Mouse (Mus musculus): ENCODE results near the gene Jmjd8.

Jmjd8 gene

DNA sequence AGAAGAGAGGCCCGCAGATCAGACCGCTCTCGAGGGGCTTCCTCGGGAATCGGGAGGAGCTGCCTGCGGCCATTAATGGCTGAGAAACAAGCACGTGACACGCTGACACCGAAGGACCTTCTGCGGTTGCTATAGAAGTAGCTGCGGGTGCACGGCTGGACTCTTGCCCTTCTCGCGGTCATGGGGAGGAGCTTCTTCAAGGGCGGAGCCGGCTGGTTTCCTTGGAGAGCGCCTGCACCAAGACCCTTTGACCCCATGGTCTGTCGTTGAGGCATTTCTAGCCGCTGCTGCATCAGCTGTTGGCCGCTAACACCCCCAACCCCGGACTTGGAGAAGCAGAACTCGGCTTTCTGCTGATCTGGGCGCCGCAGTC, 4.6 kb downstream of the Jmjd8 start, which contains the start of gene Stub1:
Gene Stub1, minus strand, starts transcription at position 114 of the 373 bp plus-strand sequence.
- DNase-seq = no peak

- peak; percentile 75 for DNase-seq
Observed at GRCm38 (mm10) chr17:25833961-25834594, 5.4 kb downstream of the Jmjd8 start.

- peak; percentile 76 for DNase-seq
Observed at GRCm38 (mm10) chr17:25834595-25835222, 6.0 kb downstream of the Jmjd8 start.

DNA sequence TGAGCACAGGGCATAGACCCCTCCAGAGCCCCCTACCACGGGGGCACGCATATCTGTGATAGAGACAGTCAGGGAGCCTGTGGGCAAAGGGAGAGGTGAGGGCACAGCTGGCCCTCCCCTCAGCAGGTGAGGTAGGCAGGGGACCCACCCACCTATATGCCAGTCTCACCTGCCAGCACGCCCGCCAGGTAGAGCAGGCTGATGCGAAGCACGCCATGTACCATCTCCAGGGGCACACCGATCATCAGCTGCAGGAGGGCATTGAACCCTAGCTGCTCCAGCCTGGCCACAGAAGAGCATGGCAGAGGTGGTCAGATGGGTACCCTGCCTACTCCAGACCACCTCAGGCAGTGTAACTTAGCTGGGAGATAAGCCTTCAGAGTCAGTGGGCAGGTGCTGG, 6.6 kb downstream of the Jmjd8 start:
- DNase-seq = no peak

- DNase-seq = peak; percentile 63
Observed at GRCm38 (mm10) chr17:25835816-25836215, 7.1 kb downstream of the Jmjd8 start.

- no peak for DNase-seq
Observed at GRCm38 (mm10) chr17:25836397-25837075, 7.9 kb downstream of the Jmjd8 start.

- DNase-seq = peak; percentile 90
Observed at GRCm38 (mm10) chr17:25837076-25837410, 8.4 kb downstream of the Jmjd8 start, which contains the start of gene Rhbdl1. TSS of gene Rhbdl1 (minus strand) at chr17:25837295.

GRCm38 (mm10) chr17:25837533-25837932, 8.9 kb downstream of the Jmjd8 start:
- DNase-seq = no peak

- DNase-seq = no peak
Observed at GRCm38 (mm10) chr17:25838904-25839303, 10.2 kb downstream of the Jmjd8 start.

DNA sequence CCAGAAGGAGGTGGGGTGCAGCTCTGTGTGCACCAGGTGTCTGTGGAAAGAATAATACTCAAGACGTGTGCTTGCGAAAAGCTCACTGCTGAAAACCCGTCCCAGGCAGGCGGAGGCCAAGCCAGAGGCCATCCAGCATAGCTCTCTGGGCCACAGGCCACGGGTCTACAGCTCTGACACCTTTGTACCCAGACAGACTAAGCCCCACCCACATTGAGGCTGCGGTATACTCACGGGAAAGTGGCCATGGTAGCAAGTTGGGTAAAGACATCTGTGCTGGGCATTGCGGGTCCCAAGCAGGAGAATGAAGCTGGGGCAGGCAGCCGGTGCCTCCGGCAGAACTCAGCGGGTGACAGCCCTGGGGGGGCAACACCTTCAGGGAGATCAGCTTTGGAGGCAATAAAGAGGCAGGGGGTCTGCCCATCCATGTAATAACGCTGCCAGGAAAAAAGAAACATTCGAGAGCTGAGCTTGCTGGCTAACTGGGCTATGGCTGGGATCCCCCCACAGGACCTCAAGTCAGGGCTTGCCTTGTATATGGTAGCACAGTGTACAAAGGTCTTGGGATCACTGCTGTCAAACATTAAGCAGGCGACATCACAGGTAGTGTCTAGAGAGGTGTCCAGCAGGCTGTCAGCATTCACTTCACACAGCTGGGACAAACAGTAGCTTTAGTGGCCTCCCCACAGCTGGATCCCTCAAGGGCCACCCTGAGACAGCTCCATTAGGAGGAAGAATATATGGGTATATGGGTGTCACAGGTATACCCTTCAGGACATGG, 11.0 kb downstream of the Jmjd8 start:
- DNase-seq = peak; percentile 55

DNA sequence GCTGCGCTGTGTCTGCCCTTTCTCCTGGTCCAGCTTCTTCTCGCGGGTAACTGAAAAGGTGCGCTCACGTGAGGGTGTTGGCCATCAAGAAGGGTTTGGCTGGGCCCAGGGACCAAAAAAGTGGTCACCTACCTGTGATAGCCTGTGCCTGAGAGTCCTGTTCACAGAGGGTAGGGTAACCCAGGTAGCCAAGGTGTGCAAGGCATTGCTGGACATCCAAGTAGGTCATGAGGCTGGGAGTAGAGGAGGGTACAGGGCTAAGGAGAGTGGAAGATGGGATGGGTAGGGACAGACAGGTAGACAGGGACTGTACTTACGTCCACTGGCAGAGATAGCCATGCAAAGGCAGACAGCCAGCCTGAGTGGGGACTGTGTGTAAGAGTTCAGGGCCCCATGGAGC, 11.9 kb downstream of the Jmjd8 start:
- DNase-seq = no peak

DNA sequence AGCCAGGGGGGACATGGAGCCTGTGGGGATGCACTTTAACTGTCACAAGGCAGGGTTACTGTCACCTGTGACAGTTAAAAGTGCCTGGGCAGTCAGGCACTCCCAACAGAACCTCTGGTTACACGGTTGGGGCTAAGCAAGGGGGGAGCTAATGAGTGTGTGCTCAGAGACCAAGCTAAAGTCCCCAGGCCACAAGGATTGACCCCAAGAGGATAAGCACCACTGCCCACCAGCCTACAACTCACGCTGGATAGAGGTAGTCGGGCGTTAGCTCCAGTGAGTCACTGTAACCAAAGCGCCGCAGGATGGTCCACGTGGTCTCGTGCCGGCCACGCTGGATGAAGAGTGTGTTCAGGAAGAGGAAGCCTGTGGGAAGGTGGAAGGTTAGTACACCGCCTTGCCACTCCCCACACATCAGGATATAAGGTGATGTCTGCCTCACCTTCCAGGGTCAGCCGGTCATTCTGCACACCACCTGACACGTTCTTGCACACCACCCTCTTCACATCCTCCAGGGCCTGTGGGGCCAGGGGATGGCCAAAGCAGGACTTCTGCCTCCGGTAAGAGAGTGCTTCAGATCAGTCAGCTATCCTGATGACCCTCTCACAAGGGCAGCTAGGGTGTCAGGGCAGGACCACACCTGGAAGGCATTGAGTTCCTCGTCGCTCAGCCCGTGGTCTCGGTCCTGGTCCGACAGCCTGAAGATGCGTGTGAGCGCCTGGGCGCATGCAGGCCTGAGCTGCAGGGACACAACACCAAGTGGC, 12.6 kb downstream of the Jmjd8 start, which contains the start of gene Gm20683:
Gene Gm20683, minus strand, starts transcription at position 647 of the 764 bp plus-strand sequence.
- peak; percentile 32 for DNase-seq

DNA sequence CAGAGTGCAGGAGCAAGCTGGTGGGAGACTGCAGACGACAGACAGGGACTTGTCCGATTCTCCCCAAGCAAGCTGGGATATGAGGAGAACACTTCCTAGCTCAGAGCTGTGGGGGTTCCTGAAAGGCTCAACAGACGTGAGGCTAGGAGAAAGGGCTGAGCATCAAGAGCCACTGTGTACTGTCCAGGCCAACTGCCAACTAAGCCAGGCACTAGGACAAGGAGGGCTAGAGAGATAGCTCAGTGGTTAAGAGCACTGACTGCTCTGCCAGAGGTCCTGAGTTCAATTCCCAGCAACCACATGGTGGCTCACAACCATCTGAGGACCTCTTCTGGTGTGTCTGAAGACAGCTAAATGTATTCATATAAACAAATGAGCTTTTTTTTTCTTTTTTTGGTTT, 13.8 kb downstream of the Jmjd8 start:
- peak; percentile 41 for DNase-seq

GRCm38 (mm10) chr17:25843122-25843521, 14.5 kb downstream of the Jmjd8 start:
- peak; percentile 53 for DNase-seq

DNA sequence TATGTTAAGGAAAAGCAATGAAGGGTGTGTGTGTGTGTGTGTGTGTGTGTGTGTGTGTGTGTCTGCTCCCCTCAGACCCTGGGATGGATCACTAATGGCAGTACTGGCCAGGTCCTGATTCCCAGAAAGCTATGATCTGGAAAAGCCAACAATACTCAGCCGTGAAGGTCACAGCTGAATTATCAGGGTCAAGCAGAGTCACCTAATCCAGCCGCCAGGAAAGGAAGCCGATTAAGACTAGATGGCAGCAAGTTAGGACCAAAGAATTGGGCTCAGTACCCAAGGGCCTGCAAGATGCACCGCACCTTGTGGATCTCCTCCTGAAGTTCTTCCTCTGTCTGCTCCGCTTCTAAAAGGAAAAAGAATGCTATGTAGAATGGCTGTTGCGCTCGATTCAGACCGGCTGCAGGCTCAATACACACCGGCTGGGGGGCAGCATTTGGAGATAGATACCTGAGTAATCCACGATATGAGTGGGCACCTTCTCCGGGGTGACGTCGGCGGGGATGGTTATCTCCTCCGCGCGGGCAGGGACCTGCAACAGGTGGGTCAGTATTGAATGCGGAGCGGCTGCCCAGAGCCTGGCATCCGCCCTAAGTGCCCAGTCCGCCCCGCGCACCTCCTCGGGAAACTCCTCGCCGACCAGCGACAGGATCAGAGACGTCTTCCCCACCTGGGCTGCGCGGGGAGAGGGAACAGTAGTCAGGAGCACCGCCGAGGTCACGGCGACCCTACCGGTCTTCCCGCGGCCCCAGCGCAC, 15.1 kb downstream of the Jmjd8 start:
- DNase-seq = peak; percentile 63

DNA sequence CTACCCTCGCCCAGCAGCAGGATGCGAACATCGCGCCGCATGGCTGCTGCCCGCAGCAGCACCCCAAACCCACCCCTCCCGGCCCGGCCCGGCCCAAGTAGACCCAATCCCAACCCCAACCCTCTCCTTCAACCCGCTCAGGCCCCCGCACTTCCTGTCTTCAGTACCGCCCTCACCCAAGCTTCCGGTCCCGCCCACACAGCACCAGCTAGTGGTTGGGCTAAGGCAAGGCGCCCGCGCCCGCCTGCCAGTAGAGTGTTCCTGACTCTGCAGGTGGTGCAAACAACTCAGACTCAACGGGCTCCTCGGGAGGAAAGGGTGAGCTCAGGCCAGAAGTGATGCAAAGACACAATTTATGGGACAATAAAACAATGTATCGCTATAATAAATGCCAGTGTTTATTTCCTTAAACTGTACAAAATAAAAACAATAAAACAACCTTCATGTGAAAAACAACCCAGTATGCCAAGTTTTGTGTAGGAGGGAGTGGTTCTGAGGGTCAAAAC, 15.8 kb downstream of the Jmjd8 start, which contains the start of gene Rhot2:
Gene Rhot2, minus strand, starts transcription at position 456 of the 506 bp plus-strand sequence.
- DNase-seq = peak; percentile 95

- DNase-seq = peak; percentile 61
Observed at GRCm38 (mm10) chr17:25860229-25860628, 31.6 kb downstream of the Jmjd8 start.

DNA sequence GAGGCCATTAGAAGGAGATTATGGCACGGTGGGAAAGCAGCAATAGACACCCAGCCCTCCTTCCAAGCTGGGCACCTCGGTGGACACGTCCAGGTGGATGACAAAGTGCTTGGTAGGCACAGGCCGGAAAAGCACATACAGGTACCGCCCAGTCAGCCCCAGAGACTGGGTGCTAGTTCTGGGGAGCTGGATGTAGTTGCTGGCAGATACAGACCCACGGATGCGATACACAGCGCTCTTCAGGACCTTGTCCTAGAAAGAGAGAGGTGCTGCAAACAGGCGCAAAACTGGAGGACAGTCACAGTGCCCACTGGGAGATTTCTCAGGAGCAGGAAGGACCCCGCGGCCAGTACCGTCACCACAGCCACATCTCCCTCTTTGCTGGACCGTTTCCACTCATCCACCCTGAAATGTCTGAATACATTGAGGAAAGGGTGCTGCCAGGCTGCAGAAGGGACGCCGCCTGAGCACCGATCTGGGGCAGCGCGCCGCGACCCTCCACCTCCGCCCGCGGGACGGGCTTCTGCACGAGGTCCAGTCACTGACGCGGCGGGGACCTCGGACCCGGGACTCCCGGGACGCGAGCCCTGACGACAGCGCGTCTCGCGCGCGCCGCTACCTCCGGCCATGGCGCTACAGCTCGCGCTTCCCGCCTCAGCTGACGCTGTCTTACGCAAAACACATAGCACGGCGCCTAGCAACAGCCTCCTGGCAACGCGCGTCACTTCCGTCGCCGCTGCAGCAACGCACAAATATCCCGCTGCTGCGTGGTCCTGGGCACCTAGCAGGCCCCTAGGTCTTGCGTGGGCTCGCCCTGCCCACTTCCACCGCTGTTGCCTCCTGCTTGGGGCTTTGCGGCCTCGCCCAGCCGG, 32.4 kb downstream of the Jmjd8 start, which contains the start of gene Wdr90:
Gene Wdr90, minus strand, starts transcription at position 670 of the 872 bp plus-strand sequence.
- DNase-seq = peak; percentile 91

GRCm38 (mm10) chr17:25861704-25862612, 33.3 kb downstream of the Jmjd8 start:
- no peak for DNase-seq

All from cerebellum, adult 11-12 months (tissue).